Mouse (Mus musculus): ENCODE measurements around the gene Bcar1.

The Bcar1 gene

DNA sequence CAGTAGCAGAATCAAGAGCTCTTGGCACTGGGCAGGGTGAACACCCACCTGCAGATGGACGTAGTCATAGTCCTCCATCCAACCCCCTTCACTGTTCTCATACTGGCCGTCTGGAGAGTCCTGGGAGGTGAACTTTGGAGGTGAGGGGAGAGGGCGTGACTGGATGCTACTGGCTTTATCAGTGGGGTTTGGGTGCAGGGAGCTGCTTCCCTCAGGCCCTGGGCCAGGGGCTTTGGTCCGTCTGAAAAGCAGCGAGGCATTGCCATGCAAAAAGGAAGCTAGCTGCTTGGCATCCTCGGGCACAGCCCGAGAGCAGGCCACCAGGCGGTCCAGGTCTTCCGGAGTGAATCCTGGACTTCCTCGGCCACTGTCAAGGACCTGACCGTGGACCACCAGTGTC, 30.3 kb downstream of the Bcar1 start:
- no peak for DNase-seq

DNA sequence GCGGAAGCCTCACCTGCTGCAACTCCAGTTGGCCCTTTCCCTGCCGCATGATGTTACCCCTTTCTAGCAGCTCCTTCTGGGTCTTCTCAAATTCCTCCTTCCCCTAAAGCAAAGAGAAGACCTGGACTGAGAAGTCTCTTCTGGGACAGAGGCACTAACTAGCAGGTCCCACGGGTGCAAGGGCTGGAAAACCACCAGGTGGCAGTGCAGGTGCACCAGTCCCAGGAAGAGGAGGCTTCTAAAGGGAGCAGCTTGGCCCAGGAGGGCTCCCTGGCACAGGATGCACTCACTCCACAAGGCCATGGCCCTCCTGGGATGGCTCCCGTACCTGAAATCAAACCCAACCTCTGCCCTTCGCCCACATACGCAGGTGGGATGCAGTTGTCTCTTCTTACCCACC, 31.0 kb downstream of the Bcar1 start:
- peak; percentile 58 to 61 for DNase-seq

DNA sequence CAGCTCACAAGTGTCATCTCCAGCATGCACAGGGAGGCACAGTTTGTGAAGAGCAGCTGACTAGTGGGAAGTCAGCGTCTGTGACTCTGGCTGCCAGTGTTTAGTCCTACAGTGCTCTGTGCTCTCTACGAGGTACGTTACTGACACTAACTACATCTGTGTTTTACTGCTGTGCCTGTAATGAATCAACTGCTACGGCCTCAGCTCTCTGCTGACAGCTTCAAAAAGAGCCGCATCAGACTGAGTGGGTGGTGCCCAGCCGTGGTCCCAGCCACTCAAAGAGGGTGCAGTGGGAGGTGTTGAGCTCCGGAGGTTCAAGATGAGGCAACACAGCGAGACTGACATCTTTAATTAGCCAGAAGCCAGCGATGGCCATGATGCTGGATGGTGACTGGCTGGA, 31.5 kb downstream of the Bcar1 start:
- DNase-seq: no peak

DNA sequence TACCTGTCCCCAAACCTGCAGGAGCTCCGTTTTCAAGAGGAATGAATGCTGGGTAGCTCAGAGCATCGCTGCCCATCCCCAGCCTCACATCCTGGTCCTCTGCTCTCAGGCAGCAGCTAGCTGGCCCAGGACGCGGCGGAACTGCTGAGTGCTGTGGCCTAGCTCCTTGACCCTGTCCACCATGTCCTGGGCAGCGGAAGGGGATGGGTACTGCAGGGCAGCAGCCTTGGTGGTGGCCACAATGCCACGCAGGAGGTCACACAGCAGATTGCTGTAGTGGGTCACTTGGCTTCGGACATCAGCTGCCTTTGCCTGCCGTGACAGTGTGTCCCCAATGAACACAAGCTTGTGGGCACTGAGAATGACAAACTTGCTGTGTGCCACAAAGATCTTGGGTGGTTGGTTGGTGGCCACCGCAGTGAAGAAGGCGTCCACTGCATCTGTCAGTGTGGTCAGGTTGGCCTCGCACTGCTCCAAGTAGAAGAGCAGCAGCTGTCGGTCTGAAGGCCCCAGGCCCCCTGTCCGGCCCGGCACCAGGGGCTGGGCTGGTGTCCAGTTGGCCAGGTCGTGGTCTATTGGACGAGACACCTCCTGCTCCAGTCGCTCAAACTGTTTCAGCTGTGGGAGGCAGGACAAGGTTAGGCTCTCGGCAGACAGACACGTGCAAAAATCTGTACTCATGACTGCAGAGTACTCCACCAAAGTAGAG, 32.7 kb downstream of the Bcar1 start:
- DNase-seq: no peak

DNA sequence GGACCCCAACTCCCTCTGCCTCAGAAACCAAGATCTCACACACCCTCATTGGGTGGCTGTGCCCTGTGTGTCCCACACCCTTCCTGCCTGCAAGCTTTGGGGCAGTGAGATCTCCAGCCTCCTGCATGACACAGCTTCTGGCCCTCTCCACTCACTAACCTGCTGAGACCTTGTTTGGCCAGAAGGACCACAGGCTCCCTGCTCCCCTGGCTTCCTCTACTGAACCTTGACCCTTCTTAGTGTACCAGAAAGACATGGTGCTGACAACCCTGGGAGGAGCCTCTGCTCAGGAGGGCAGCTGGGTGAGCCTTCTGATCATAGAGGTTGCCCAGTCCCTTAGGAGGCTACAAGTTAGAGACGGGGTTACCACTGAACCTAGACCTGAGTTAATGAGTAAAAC, 34.4 kb downstream of the Bcar1 start:
- DNase-seq: no peak

DNA sequence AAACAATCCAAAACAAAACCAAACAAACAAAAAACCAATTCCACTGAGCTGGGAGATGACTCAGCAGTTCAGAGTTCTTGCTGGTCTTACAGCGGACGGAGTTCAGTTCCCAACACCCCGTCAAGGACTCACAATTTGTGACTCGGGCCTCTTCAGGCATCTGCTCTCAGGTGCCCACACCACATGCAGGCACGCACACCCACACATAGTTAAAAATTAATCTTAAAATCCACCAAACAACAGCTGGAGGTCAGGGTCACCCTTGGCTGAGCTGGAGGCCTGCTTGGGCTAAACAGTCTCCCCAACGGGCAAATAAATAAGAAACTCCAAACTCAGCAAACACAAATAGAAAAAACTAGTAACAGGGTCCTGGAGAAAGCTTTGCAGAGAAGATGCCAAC, 35.3 kb downstream of the Bcar1 start:
- no peak for DNase-seq

DNA sequence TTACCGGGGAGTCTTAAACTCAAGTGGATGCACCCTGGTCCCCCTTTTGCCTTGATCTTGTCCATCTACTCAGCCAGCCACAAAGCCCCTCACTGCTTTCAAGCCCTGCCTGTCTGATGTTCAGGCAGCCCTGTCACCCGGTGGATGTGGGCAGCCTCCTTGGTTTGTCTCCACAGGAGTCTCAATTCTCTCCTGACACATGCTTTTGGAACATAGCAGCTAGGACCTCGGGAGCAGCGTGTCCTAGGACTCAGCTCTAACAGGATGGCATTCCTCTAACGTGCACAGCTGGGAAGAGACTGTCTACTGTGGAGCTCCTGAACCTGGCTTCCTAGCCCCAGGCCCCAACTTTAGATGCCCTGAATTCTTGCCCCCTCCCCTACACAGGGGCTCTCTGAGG, 37.9 kb downstream of the Bcar1 start:
- DNase-seq: no peak

DNA sequence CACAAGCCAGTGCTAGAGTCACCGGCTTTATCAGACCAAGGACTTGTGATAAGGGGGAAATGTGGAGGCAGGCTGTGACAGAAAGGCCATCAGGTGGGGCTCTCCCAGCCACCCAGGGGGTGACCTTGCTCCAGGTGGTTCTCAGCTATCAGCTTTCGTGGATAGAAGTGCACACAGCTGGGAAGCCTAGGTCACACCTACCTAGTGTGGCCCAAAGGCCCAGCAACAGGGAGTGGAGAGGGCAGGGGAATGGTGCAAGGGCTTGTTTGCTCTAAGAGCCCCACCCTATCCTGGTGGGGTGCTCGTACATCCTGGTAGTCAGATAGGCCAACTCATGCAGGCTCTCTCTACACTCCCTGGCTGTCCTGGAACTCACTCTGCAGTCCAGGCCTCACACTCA, 38.4 kb downstream of the Bcar1 start:
- no peak for DNase-seq

DNA sequence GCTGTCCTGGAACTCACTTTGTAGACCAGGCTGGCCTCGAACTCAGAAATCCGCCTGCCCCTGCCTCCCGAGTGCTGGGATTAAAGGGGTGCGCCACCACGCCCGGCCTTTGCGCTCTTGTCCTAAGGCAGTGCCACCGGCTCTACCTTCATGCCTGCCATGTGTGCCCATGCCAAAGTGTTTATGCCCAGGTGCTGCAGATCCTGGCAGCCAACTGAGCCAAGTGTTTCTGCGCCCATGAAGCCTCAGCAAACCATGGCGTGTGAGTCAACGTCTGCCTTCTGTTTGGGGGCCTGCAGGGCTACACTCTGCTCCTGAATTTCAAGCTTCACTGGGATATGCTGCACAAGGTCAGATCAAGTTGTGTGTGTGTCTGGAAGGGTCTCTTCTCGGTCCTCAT, 39.0 kb downstream of the Bcar1 start:
- DNase-seq: no peak

DNA sequence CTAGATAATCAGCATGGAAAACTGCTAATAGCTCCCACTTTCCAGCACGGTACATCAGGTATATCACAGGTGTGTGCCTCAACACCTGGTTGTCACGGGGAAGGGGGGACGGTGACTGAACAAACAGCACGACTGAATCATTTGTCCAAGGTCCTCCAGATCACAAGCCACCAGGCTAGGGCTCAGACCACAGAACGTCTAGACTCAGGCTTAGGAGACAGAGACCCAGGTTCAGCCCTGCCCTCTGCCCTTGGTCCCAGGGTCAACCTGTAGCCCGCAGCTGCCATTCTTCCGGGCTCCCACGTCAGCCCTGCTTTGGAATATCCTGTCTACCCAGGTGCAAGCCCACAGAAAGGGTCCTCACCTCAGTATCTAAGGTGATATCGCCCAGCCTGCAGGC, 42.2 kb downstream of the Bcar1 start:
- no peak for DNase-seq

DNA sequence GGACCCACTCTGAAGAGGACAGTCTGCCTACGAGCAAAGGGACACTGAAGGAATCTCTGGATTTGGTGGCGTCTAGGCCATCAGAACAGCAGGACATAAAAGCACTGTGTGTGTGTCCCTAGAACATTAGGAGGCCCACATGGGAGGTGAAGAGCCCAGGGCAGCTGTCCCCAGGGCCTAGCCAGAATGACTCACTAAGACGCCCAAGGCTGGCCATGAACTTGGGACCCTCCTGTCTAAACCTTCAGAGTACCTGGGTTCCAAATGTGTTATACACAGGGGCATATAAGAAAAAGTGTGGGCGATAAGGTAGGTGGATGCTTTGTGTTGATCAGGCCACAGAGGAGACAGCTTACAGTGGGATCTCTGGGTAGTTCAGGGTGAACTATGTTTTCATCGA, 42.9 kb downstream of the Bcar1 start:
- DNase-seq: no peak

DNA sequence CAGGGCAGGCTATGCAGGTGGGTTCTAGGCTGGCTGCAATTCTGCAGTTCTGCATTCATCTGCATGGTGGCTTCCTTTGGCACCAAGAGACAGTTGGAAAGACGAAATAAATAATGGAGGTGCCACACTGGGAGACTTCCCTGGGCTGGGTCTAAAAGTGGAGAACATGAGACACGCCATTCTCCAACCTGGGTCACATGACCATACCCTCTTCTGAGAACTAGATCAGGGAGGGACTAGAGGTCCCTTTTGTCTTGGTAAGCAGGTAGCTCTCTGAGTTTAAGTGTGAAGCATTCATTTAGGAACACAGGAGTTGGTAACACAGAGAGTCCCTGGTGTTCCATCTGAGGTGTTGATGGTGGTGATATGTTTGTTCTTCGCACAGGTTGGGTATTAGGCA, 43.4 kb downstream of the Bcar1 start:
- DNase-seq: no peak

DNA sequence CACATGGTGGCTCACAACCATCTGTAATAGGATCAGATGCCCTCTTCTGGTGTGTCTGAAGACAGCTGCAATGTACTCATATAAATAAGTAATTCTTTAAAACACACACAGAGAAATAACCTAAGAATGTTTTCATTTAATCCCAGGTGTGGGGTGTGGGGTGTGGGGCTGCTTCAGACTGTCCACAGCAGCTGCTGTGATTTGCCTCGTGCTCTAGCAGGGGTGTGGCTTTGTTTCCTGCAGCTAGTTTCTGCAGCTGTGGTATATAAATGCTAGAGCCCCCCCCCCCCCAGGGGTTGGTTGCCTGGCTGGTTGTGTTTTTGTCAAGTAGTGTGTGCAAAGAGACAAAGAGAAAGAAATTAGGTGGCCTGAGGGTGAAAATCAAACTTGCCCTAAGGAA, 44.6 kb downstream of the Bcar1 start:
- no peak for DNase-seq

DNA sequence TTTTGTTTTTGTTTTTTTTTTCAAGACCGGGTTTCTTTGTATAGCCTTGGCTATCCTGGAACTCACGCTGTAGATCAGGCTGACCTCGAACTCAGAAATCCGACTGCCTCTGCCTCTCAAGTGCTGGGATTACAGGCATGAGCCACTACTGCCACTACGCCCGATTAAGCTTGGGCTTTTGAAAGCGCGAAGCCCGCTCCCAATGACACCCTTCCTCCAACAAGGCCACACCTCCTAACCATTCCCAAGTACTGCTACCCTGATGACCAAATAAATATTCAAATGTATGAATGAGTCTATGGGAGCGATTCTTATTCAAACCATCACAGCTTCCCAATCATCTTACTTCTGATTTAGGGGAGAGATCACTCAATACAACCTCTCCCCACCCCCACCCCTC, 46.0 kb downstream of the Bcar1 start:
- DNase-seq: no peak

DNA sequence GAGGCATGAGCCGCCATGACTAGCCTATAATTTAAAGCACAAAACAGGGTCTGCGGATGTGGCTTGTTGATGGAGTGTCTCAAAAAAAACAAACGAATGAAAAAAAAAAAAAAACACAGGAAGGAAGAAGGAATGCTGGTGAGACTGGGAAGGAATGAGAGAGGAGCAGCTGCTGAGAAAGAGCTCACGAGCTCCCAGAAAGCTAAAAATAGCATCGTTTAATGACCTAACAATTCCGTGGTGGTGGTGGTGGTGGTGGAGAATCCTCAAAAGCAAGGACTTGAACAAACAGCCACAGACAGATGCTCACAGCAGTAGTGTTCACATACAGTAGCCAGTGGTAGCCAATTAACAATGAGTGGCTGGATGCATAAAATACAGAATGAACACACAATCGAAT, 48.2 kb downstream of the Bcar1 start:
- no peak for DNase-seq

DNA sequence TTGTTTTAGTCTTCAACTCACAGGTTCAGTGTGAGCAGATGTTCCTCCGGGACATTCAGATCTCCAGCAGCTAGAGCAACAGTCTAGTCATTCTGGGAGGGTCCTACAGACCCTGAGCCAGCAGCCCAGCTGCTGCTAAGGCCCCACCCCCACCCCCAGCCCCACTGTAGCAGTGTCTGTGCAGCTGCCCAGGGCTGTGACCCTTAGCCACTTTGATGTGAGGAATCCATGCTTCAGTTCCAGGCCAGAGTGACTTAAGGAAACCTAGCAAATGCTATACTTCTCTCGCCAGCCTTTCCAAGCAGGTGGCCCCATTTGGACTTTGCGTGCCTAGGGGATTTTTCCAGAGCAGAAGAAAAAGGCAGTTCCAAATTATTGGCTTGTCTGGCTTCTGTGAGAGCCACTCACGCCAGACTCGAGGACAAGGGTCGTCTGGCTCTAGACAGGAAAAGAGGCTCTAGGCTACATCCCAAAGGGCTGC, 50.3 kb downstream of the Bcar1 start:
- no peak for DNase-seq

DNA sequence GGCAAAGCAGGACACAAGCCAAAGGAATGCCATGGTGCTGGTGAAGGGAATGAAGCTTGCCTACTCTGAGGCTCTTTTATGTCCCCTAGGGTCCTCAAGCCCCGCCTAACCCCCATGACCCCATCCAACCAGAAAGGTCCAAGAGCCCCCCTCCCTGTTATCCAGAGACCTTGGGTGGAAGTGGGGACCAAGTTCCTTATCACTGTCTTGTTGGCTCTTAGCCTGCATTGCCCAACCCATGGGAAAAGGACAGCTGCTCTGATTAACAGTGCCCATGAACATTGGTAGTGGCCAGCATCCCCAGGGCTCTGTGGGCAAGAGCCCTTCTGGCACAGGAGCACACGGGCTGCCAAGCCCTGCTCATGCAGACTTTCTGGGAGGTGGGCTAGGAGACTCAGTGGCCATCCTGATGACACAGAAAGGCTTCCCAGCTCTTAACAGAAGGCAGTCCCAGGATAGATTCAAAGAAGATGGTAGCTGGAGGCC, 52.6 kb downstream of the Bcar1 start, which contains the start of gene Ctrb1:
Ctrb1 (minus strand) TSS at position 51 of the 486 bp plus-strand sequence.
- DNase-seq: no peak

DNA sequence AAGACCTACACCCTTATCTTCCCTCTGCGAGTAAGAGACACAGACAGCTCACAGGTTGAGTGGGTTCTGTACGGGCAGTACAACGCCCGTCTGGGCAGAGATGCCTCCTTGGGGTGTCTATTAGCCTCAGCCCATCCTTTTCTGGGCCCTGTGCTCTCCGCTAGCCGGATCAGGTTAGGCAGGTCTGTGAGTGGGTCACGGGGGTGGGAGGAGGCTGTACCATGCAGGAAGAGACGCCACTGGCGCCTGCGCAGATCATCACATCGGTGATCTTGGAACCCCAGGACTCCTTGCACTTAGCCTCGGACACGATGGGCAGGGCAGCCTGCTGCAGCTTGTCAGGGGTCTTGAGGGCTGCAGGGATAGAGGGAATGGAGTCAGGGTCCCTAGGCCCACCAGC, 56.7 kb downstream of the Bcar1 start:
- no peak for DNase-seq

DNA sequence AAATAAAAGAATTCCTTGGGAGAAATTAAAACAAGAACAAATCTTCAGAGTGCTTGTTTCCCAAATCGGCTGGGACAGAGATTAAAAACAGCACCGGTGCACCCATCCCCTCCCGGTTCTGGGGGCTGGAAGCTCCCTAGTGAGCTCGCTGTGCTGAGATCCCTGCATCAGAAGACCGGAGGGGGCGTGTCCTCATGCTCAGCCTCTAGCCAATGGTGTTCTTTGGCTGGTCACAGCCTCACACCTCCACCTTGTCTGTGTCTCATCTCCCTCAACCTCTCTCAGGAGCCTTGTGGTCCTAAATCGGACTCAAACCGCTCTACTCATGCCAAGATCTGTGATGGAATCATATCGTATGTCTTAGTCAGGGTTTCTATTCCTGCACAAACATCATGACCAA, 61.1 kb downstream of the Bcar1 start:
- DNase-seq: no peak

DNA sequence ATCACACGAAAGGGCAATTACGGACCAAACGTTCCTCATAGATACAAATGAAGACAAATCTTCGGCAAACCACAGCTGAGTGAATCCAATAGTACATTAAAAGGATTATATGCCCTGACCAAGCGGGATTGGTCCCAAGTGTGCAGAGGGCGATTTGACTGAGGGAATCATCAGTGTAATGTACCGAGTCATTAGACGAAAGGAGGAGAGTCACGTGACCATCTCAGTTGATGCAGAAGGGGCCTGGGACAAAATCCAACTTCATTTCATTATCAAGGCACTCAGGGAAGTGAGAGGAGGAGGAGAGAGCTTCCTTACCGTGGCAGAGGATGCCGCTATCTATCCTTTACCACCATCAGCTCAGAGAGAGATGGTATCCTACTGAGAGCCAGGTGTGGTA, 62.5 kb downstream of the Bcar1 start:
- DNase-seq: no peak

DNA sequence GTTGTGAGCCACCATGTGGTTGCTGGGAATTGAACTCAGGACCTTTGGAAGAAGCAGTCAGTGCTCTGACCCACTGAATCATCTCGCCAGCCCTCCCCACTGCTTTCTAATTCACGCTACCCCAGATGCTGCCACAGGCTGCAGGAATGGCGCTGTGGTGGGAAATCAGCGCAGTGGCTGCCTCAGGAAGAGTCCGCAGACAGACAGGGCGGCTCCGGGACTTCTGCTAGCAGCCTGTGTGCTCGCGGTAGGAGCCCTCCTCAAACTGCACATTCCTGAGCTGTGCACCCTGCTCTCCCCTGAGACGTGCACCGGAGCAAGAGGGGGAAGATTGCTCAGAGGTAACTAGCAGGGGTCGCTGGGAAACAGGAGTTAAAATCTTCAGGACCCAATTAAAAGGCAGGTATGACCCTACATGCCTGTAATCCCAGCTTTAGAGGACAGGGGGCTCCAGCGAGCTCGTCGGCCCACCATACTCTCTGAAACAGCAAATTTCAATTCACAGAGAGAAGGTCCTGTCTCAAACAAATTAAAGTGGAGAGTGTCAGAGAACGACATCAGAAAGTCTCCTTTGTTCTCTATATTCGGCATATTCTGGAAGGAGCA, 63.1 kb downstream of the Bcar1 start:
- no peak for DNase-seq

DNA sequence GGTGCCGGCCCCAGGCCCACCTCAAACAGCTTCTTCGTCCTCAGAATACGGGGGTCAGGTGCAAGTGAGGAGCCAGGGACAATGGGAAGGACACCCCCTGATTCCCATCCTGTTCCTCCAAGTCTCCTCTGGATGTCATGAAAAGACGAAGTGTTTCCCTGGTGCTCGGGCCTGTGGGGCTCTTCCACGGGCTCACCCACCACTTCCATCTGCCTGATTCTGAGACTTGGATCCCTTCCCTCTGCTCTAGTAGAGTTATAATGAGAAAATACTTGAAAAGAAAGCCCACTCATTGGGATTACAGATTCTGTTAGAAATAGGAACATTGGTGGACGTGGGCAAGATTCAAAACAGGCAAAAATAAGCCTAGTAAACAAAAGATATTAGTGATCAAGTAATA, 64.8 kb downstream of the Bcar1 start:
- no peak for DNase-seq

DNA sequence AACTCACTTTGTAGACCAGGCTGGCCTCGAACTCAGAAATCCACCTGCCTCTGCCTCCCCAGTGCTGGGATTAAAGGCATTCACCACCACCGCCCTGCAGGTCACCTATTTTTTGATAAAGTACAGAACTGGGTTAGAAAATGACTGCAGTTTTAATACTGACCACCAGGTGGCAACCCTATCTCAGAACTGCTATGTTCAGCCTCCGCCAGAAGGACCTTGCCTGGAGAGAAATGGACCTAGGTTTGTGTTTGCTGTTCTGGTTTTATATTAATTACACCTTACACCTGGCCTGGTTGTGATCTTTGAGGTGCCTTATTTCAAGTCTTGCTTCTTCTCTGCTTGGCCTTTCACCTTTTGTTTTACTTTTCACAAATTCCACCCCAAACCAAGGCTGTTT, 65.5 kb downstream of the Bcar1 start:
- DNase-seq: no peak

DNA sequence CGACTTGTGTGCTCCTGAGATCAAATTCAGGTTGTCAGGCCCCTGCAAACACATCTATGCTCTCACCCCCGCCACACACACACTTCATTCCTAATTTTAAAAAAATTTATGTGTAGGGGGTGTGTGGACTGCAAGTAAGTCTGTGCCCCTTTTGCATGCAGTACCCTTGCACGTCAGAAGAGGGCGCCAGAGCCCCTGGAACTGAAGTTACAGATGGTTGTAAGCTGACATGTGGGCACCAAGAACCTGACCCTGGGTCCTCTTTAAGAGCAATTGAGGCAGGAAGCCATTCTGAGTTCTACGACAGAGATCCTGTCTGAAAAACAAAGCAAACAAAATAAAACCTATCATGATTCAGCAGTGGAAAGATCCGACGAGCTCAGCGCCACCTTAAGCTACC, 67.4 kb downstream of the Bcar1 start:
- DNase-seq: peak; percentile 32 to 40

DNA sequence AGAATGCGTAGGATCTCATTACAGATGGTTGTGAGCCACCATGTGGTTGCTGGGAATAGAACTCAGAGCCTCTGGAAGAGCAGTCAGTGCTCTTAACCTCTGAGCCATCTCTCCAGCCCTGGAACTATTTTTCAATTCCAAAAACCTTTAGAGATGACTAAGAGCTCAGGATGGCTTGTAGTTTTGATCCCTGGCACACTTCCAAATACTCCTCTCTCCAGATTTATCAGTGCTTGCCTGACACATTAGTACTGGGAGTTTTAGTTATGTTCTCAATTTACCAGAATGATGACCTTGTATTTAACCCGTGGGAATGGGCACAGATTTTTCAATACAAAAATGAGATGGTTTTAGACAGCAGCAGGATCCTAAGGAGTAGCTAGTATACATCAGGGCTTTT, 76.9 kb downstream of the Bcar1 start:
- DNase-seq: no peak
